Mouse (Mus musculus) limb, embryonic 12.5 days (tissue): Measurements from ENCODE around the gene 1700061G19Rik. TPM values are rescaled to one million over a fixed set of nuclear protein-coding genes. Genes with fewer than 3 reads are reported as not detected.
"Not testable (repeated sequence)": the region's sequence is repeated elsewhere in the genome, so short reads cannot be mapped to it uniquely, and the experiment has no call there.

ENCODE experiments used
- ATAC-seq: fragments of 200-750 bp; cut with Nextera tagmentation; 2 replicates; pipeline ENCODE4 v1.8.0; 2017; ENCODE audit warnings: low read depth, moderate TSS enrichment; ENCODE audit not compliant: insufficient number of reproducible peaks, insufficient read depth, low FRiP score, low TSS enrichment
- H3K27ac ChIP-seq: fragments of 300-500 bp; sonication (generic); 2 replicates; pipeline ENCODE4 v1.5.1; 2016; ENCODE audit warnings: mild to moderate bottlenecking, moderate library complexity
- H3K27me3 ChIP-seq: fragments of 300-500 bp; sonication (generic); 2 replicates; pipeline ENCODE4 v1.6.1; 2016; ENCODE audit warnings: mild to moderate bottlenecking, moderate library complexity
- H3K36me3 ChIP-seq: fragments of 300-500 bp; sonication (generic); 2 replicates; pipeline ENCODE4 v1.6.1; 2016; ENCODE audit warnings: mild to moderate bottlenecking, moderate library complexity
- H3K4me1 ChIP-seq: fragments of 300-500 bp; sonication (generic); replicated peaks from 2 replicates; pipeline ENCODE4 v1.6.1; 2016
- H3K4me2 ChIP-seq: fragments of 300-500 bp; sonication (generic); 2 replicates; pipeline ENCODE4 v1.6.1; 2016; ENCODE audit warnings: mild to moderate bottlenecking, moderate library complexity
- H3K4me3 ChIP-seq: fragments of 300-500 bp; sonication (generic); replicated peaks from 2 replicates; pipeline ENCODE4 v1.5.1; 2016; ENCODE audit warnings: mild to moderate bottlenecking
- H3K9ac ChIP-seq: fragments of 300-500 bp; sonication (generic); replicated peaks from 2 replicates; pipeline ENCODE4 v1.6.1; 2016; ENCODE audit warnings: mild to moderate bottlenecking, moderate library complexity
- H3K9me3 ChIP-seq: fragments of 300-500 bp; sonication (generic); 2 replicates; pipeline ENCODE4 v1.6.1; 2016; ENCODE audit warnings: mild to moderate bottlenecking, moderate library complexity
- WGBS: fragments of 180-500 bp; shearing (Covaris S2); methylation state at CpG from one replicate; pipeline ENCODE4 v1.1.7; 2016; 5-methylcytosine and 5-hydroxymethylcytosine counted together
- polyA plus RNA-seq: library from polyadenylated mRNA; unstranded; fragments of >200 nt; fragmentation: Nextera tagmentation; extraction: Ambion mirVana; gene quantifications from 2 replicates; pipeline ENCODE4 v1.2.1, GENCODE M21; 2016

The 1700061G19Rik gene
- polyA plus RNA-seq, 1 experiment from 2014 or later, result 0.26 TPM

GRCm38 (mm10) chr17:56896513-56897129, 21.3 kb downstream of the 1700061G19Rik start:
- Histone ChIP-seq H3K36me3 (peaks cover 100% of the 10 kb centered on the region), H3K4me2 (no peak overlapping the region), H3K27me3 (no peaks in the 10 kb centered on the region), H3K4me1 (no peaks in the 10 kb centered on the region), H3K9ac (no peak overlapping the region; the same call in 1 of the 2 replicates), H3K9me3 (no peaks in the 10 kb centered on the region), H3K27ac (no peak overlapping the region), H3K4me3 (no peak overlapping the region)
- 91% methylated on average over 6 of the region's 6 CpGs for WGBS
- no peak for ATAC-seq

GRCm38 (mm10) chr17:56897630-56898195, 22.4 kb downstream of the 1700061G19Rik start:
- Histone ChIP-seq H3K27me3 (no peaks in the 10 kb centered on the region), H3K4me3 (no peak overlapping the region), H3K4me2 (no peak overlapping the region), H3K27ac (no peak overlapping the region), H3K9ac (no peak overlapping the region), H3K4me1 (no peaks in the 10 kb centered on the region), H3K9me3 (no peaks in the 10 kb centered on the region), H3K36me3 (peaks cover 100% of the 10 kb centered on the region)
- no peak for ATAC-seq
- 89% methylated on average over 7 of the region's 7 CpGs for WGBS

GRCm38 (mm10) chr17:56902698-56903097, 27.4 kb downstream of the 1700061G19Rik start:
- no peaks in the 10 kb centered on the region for H3K27me3 ChIP-seq
- no peak overlapping the region for H3K9ac ChIP-seq
- H3K4me3 ChIP-seq, result no peak overlapping the region
- H3K27ac ChIP-seq, result no peak overlapping the region
- WGBS, result 84% methylated on average over 5 of the region's 5 CpGs
- no peak overlapping the region for H3K4me2 ChIP-seq
- no peak for ATAC-seq
- H3K9me3 ChIP-seq, result no peaks in the 10 kb centered on the region
- H3K36me3 ChIP-seq, result peaks cover 99% of the 10 kb centered on the region
- H3K4me1 ChIP-seq, result no peaks in the 10 kb centered on the region

DNA sequence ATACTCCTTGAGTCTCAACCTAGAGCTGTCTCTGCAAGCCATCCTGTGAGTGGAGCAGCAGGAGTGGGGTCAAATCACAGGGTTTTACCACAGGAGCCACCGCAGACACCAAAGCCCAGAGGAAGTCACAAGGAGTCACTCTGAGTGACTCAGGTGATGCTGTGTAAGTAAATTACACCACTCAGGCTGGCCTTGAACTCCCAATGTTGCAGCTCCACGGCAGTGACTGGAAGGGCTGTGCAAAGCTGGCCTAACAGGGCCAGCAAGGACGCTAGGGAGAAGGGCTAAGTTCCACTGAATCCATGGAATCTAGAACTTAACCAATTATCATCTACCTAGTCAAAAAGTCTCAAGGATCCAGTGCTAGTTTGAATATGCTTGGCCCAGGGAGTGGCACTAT, 30.9 kb downstream of the 1700061G19Rik start:
- Histone ChIP-seq H3K9me3 (no peaks in the 10 kb centered on the region), H3K27me3 (no peaks in the 10 kb centered on the region), H3K4me3 (no peak overlapping the region), H3K9ac (no peak overlapping the region), H3K4me1 (no peaks in the 10 kb centered on the region), H3K27ac (no peak overlapping the region), H3K4me2 (no peak overlapping the region), H3K36me3 (peaks cover 99% of the 10 kb centered on the region)
- no peak for ATAC-seq
- WGBS, result 90% methylated on average over 3 of the region's 3 CpGs

DNA sequence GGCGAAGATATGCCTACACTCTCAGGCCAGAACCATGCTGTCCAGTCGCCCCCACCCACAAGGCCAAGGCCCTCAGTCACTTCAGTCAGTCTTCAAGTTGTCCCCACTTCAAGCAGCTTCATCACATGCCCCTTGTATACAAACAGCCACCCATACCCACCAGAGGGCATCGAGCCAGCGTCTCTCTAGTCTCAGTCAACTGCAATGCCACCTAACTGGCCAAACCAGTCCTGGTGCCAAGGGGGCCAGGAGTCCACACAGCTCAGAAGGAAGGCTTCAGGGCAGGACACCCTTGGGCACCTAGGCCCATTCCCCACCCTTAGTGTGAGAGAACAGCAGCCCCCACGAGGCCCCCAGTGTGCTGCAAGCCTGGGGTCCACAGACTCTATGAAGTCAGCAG, 31.8 kb downstream of the 1700061G19Rik start:
- Histone ChIP-seq H3K27ac (no peak overlapping the region), H3K9me3 (no peaks in the 10 kb centered on the region), H3K36me3 (peaks cover 99% of the 10 kb centered on the region), H3K4me3 (no peak overlapping the region), H3K4me2 (no peak overlapping the region), H3K4me1 (no peaks in the 10 kb centered on the region), H3K27me3 (no peaks in the 10 kb centered on the region), H3K9ac (no peak overlapping the region)
- 91% methylated on average over 5 of the region's 5 CpGs for WGBS
- ATAC-seq, result no peak

GRCm38 (mm10) chr17:56907887-56908286, 32.6 kb downstream of the 1700061G19Rik start:
- H3K4me2 ChIP-seq, result no peak overlapping the region
- H3K9me3 ChIP-seq, result no peaks in the 10 kb centered on the region
- H3K36me3 ChIP-seq, result peaks cover 99% of the 10 kb centered on the region
- no peaks in the 10 kb centered on the region for H3K4me1 ChIP-seq
- H3K27ac ChIP-seq, result no peak overlapping the region
- H3K4me3 ChIP-seq, result no peak overlapping the region
- H3K9ac ChIP-seq, result no peak overlapping the region
- ATAC-seq, result no peak
- WGBS, result 83% methylated on average over 9 of the region's 9 CpGs
- no peaks in the 10 kb centered on the region for H3K27me3 ChIP-seq

- not testable (repeated sequence) for ATAC-seq, H3K4me2 ChIP-seq, H3K27ac ChIP-seq, H3K4me3 ChIP-seq, H3K9ac ChIP-seq, H3K27me3 ChIP-seq, H3K9me3 ChIP-seq, H3K4me1 ChIP-seq
- H3K36me3 ChIP-seq, result peaks cover 100% of the 10 kb centered on the region
- WGBS, result 94% methylated on average over 2 of the region's 2 CpGs
These were observed 34.5 kb downstream of the 1700061G19Rik start for GRCm38 (mm10) chr17:56909764-56910163.

GRCm38 (mm10) chr17:56913023-56913422, 37.7 kb downstream of the 1700061G19Rik start:
- ATAC-seq, result no peak
- Histone ChIP-seq H3K27ac (no peak overlapping the region), H3K4me3 (no peak overlapping the region), H3K4me2 (no peak overlapping the region), H3K9ac (no peak overlapping the region), H3K36me3 (peaks cover 98% of the 10 kb centered on the region), H3K4me1 (no peaks in the 10 kb centered on the region), H3K27me3 (no peaks in the 10 kb centered on the region), H3K9me3 (no peaks in the 10 kb centered on the region)
- WGBS, result 90% methylated on average over 3 of the region's 3 CpGs

DNA sequence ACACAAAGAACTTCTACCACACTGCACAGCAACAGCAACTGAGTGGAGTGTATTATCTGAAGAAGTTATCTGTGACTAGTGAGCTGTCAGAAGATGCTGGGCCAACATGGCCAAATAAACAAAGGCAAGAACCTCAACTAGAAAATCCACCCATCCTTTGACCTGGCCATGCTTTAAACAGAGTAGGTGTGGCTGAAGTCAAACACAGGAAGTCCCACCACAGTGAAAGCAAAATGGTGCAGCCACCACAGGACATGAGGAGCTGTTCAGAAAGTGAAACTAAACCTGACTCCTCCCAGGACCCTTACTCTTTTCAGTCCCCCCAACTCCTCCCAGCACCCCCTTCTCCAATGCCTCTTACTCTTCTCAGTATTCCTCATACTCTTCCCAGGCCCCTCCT, 38.2 kb downstream of the 1700061G19Rik start:
- no peak for ATAC-seq
- Histone ChIP-seq H3K9me3 (no peaks in the 10 kb centered on the region), H3K27me3 (no peaks in the 10 kb centered on the region), H3K4me3 (no peak overlapping the region), H3K9ac (no peak overlapping the region), H3K36me3 (peaks cover 98% of the 10 kb centered on the region), H3K4me2 (no peak overlapping the region), H3K27ac (no peak overlapping the region), H3K4me1 (no peaks in the 10 kb centered on the region)

- 96% methylated on average over 2 of the region's 2 CpGs for WGBS
- Histone ChIP-seq H3K4me2 (no peak overlapping the region), H3K9ac (no peak overlapping the region), H3K27ac (no peak overlapping the region), H3K4me1 (no peaks in the 10 kb centered on the region), H3K4me3 (no peak overlapping the region), H3K9me3 (no peaks in the 10 kb centered on the region), H3K27me3 (no peaks in the 10 kb centered on the region), H3K36me3 (peaks cover 98% of the 10 kb centered on the region)
- ATAC-seq, result no peak
These were observed 41.9 kb downstream of the 1700061G19Rik start for GRCm38 (mm10) chr17:56917166-56917565.

DNA sequence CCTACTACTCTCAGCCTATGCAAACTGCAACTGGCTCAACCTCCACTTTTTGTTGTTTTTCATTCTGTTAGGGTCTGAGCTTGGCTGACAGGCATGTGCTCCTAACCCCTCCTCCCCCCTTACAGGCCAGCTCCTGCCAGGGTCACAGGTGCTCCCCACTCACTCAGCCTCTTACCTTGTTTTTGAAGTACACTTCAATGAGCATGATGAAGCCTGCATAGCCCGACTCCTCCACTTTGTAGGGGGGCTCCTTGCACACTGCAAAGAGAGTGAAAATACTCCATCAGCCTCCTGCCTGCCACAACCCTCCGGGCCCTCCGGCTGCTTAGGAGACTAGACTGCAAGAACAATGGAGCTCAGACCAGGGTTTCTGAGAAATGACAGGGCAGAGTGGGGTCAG, 44.4 kb downstream of the 1700061G19Rik start:
- H3K27ac ChIP-seq, result no peak overlapping the region
- H3K9ac ChIP-seq, result no peak overlapping the region
- H3K27me3 ChIP-seq, result no peaks in the 10 kb centered on the region
- no peak for ATAC-seq
- H3K36me3 ChIP-seq, result peaks cover 96% of the 10 kb centered on the region
- H3K4me1 ChIP-seq, result no peaks in the 10 kb centered on the region
- no peaks in the 10 kb centered on the region for H3K9me3 ChIP-seq
- WGBS, result 92% methylated on average over 3 of the region's 3 CpGs
- H3K4me3 ChIP-seq, result no peak overlapping the region
- no peak overlapping the region for H3K4me2 ChIP-seq

GRCm38 (mm10) chr17:56925998-56926397, 50.7 kb downstream of the 1700061G19Rik start:
- H3K36me3 ChIP-seq, result peaks cover 63% of the 10 kb centered on the region
- no peaks in the 10 kb centered on the region for H3K9me3 ChIP-seq
- WGBS, result 94% methylated on average over 2 of the region's 2 CpGs

More at GRCm38 (mm10) chr17:56925998-56926397, 50.7 kb downstream of the 1700061G19Rik start:
- no peaks in the 10 kb centered on the region for H3K27me3 ChIP-seq
- H3K4me2 ChIP-seq, result no peak overlapping the region
- H3K9ac ChIP-seq, result no peak overlapping the region
- no peak for ATAC-seq
- H3K4me3 ChIP-seq, result no peak overlapping the region
- H3K4me1 ChIP-seq, result 0 out of 2 replicates have a peak, but pooled peaks cover 5% of the 10 kb centered on the region
- no peak overlapping the region for H3K27ac ChIP-seq
